Mouse (Mus musculus) heart, adult 9 months (tissue): Measurements from ENCODE around the gene AW551984.

Source experiments
- DNase-seq, 2 experiments: peaks; one replicate each; pipeline ENCODE4 v3.0.0; 2022; ENCODE audit warnings: low spot score in 2 of 2

AW551984 gene

DNA sequence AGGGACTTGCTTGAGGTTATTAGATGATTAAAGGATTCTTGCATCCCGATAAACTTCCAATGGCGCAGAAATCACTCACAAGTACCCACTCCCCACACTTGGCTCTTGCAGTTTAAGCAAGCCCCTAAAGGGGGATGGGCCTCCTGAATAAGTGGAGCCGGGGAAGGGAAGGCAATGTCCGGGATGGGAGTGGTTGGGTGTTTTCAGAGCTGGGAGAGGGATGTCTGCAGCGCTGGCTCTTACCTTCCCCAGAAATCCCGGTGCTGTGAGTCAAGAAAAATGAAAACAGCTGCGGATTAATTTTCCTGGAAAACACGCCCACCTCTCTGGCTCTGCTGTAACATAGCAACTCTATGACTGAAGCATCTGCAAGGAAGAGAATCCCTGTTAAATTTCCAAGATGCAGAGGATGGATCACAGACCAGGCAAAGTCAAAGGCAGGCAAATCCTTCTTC lies at the start of gene AW551984:
Gene AW551984 (minus strand): TSS at position 405 of the 455 bp plus-strand sequence.
- DNase-seq, result no peak

GRCm38 (mm10) chr9:39647382-39647781 lies 43.2 kb upstream of the AW551984 start:
- no peak for DNase-seq

DNA sequence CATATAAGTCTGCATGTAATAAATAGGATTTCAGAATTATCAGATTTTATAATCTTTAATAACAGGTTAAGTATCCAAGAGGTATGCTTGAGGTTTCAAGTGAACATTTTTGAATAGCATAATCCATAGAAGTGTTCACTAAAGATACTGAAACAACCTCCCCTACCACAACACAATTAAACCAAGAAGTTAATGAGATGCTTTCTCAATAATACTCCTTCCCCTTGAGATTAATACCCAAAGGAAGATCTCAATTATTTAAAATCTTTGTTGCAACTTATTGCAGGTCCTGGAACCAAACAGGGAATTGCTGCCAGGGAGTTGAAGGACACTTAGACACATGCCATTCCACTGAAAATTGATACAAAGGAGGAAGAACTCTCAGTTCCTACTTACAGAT lies 40.6 kb upstream of the AW551984 start, which contains the start of gene Olfr961:
Gene Olfr961 (plus strand): TSS at position 301 of the 400 bp plus-strand sequence.
- no peak for DNase-seq

- no peak for DNase-seq
These were observed 29.9 kb upstream of the AW551984 start for GRCm38 (mm10) chr9:39633913-39634594.

GRCm38 (mm10) chr9:39629069-39629468 lies 24.9 kb upstream of the AW551984 start:
- no peak for DNase-seq

DNA sequence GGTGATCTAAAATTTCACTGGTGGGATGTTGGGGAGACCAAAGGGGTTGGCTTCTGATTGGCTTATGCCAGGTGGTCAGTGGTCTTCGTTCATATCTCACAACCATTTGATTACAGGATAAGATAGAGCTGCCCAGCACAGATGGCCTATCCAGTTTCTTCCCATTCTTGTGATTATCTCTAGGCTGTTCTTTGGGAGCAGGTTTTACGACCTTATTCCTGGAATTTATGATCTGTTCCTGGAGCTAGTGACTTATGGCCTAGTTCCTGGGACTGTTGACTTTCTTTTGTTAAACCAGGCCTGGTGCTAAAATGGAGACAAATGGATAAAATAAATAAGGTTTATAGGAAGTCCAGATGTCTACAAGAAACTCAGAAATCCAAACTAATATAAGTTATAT lies 20.5 kb upstream of the AW551984 start:
- no peak for DNase-seq

GRCm38 (mm10) chr9:39623783-39624182 lies 19.6 kb upstream of the AW551984 start:
- no peak for DNase-seq

DNA sequence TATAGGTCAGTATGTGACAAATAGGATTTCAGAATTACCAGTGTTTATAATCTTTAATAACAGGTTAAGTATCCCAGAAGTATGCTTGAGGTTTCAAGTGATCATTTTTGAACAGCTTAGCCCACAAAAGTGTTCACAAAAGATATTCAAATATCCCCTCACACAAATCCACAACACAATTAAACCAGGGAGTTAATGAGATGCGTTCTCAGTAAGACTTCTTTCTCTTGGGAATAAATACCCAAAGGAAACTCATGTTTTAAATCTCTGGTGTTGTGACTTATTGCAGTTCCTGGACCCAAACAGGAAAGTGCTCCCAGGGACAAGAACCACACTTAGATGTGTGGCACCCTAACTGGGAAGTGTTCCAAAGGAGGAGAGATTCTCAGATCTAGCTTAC lies 16.9 kb upstream of the AW551984 start, which contains the start of gene Olfr960:
Gene Olfr960 (plus strand): TSS at position 301 of the 400 bp plus-strand sequence.
- DNase-seq, result no peak

GRCm38 (mm10) chr9:39611953-39612352 lies 7.8 kb upstream of the AW551984 start:
- no peak for DNase-seq

DNA sequence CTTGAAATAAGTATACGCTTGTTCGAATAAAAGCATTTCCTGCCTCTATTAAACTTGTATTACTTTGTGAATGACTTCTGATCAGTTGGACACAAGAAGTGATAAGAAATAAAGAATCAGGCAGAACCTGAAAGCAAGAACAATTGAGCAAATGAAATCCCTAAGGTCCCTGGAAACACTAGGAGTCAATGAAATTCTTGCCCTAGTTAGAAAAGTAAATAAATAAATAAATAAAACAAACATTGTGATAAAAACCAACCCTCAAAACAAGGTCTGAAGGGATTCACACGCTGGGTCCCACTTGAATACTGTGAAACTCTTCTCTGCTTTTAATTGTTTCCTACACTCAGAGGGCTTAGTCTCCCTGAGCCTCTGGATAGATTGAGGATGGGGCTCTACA lies 6.2 kb upstream of the AW551984 start, which contains the start of gene Olfr148:
Gene Olfr148 (plus strand): TSS at position 301 of the 400 bp plus-strand sequence.
- no peak for DNase-seq

- DNase-seq, result no peak
These were observed 4.3 kb upstream of the AW551984 start for GRCm38 (mm10) chr9:39608497-39608896.

DNA sequence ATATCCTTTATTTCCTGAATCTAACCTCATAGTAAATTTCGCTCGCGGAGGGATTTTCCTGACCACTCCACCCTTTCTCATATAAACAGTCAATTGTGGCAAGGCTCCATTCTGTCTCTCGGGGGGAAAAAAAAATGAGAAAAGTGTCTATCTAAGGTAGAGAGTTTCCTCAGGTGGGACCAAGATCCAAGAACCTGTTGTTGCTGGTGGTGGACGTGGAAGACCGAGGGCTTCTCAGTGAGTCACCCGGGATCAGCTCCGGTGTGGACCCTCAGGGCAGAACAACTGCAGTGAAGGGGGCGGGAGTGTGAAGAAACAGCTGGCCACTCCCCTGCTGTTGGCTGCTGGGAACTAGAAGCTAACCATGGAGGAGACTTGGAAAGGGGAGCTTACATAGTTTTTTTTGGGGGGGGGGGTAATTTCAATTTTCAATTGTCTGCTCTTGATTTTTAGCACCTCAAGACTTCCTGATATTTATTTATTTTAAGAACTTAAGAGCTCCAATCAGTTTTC lies 814 bp downstream of the AW551984 start:
- peak in 1 of 2 experiments; percentile 2 for DNase-seq

DNA sequence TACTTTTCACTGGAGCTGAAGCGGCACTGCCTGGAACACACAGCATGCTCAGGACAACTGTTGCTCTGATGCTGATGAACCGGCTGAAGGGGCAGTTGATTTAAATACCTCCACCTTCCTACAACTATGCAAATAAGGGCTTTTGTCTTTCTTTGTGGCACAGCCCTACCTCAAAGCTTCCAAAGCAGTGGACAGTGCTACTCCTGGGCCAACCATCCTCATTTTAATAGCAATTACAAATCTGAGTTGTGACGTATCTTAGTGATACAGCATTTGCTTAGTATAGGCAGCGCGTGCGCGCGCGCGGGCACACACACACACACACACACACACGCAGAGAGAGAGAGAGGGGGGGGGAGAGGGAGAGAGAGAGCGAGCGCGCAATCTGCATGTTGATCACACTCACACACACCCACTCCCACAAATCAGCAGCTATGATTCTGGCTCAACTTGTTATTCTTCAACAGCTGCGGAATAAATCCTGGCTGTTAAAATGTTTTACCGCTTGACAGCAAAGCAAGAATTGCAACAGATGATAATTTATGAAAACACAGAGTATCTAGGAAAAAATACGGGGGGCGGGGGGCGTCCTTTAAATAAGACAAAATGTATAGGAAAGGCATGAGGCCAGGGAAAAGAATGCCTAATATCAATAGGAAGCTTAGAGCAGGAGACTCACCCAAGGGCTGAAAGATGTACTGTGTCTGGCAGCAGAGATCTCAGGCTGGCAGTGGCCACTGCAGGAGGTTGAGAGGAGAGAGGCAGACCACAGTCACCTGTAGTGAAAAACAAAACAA lies 1.5 kb downstream of the AW551984 start:
- DNase-seq, result no peak

GRCm38 (mm10) chr9:39577050-39577449 lies 27.2 kb downstream of the AW551984 start:
- DNase-seq, result peak in 1 of 2 experiments; percentile 3

GRCm38 (mm10) chr9:39575469-39575868 lies 28.7 kb downstream of the AW551984 start, which contains the start of gene Olfr959:
Gene Olfr959 (minus strand): TSS chr9:39575569.
- DNase-seq, result no peak

DNA sequence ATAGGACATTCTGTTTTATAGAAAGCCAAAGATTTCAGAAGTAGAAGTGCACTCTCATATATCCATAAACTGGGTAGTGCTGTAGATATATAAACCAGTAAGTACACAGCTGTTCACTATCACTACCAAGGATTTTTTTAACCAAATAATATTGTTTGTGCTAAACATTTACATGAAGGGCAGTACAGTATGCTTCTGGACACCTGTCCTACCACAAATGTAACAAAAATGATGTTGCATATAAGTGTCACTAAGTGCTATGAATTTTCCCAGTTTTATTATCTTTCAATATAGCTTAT lies 45.9 kb downstream of the AW551984 start:
- no peak for DNase-seq

DNA sequence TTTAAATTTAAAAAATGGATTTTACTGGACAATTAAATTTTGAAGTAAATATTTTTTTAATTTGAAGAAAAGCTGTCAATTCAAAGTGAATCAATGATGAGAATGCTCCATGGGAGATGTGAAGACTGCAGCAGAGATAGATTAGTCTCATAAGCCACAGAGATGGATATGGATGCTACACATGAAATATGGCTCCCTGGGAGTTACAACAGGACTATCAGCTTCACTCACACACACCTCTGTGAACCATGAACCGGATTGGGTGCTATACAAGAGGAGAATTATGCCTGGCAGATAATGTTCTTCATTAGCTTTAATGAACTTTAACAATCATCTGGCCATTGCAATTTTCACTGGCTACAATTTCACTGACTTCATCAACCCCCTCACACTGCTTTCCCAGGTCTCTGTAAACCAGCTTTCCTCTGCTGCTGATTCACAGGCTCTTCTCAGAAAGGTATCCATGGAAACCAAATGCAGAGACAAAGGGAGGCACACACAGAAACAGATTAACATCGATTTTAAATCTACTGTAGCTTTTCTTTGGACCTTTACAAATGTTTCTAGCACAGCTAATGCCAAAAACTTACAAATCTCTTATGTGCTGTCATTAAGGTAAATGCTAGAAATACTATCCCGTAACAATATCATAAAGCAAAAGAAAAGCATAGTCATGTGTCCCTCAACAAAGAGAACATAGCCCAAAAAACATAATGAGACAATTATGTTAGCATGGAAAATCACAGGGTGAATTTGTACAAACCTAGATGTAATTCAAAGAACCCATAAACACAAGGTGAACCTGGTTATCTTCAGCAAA lies 46.5 kb downstream of the AW551984 start:
- DNase-seq, result no peak

DNA sequence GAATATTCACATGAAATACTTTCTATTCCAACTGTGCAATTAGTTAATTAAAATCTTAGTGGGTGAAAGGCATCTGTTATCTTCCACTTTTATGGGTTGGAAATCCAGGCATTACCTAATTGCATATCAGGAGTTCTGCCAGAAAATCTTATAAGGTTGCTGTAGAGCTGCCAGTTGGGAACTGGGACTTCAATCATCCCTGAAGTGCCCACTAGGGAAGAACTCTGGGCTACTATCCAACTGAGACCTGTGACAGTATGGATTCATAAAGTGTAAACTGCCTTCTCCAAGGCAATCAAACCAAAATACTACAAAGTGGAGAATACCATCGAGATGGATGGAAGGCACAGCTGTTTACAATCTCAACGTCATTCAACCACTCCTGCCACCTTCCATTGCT lies 50.3 kb downstream of the AW551984 start, which contains the start of gene Olfr958:
Gene Olfr958 (minus strand): TSS at position 109 of the 400 bp plus-strand sequence.
- no peak for DNase-seq

GRCm38 (mm10) chr9:39550806-39551205 lies 53.4 kb downstream of the AW551984 start:
- no peak for DNase-seq
